11 mouse cellular contexts compared by ENCODE assay signal in the genomic region with DNA sequence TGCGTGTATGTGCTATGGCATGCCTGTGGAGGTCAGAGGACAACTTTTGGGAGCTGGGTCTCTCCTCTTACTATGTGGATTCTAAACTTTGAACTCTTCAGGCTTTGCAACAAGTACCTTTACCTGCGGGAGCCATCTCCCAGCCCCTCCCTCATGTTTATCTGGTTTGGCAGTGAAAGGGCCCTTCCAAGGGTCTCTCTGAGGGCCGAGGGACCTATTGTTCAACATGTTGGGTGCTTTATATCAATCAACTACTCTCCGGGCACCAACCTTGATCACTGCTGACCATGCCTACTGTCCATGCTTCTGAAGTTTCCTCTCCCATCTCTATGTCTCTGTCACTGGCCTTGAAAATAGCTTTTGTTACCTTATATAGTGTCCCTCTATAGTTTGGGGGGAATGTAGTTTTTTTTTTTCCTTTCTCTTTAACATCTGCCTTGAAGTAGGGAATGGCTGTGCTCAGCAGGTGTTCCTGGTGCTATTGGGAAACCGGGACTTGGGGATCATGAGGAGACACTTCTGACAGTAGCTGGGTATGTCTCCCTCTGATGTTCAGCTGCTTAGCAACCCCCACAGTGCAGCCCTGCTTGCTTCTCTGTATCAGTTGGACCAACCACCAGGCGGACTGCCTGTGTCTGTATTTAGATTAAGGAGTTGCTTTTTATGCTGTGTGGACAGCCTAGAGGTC.
A peak's percentile ranks its signal among the peaks of the same experiment; 100 is the strongest.
DNase-seq lines count a peak whose midpoint lies in the region; ATAC-seq and TF ChIP-seq lines count a peak whose summit lies in the region.
"Had no signal": no experiment of that assay in that cellular context is flagged by ENCODE, and none has a peak within 500 bp of the region (broad histone marks: within the 10 kb centered on the region; RNA-seq: fewer than 3 reads in every experiment).

No protein-coding gene starts in this region.

- no peak overlapping the region for H3K4me3 ChIP-seq in heart, postnatal 0 days (ENCODE audit: low read depth, low read length)
- no peak overlapping the region for H3K4me3 ChIP-seq in intestine, embryonic 16.5 days (ENCODE audit: low read length)
- H3K4me3 ChIP-seq in forebrain, embryonic 10.5 days = no peak overlapping the region
- H3K4me3 ChIP-seq: limb, embryonic 15.5 days had no signal

- intact Hi-C loops in heart, postnatal 36 days (cut with DNase I) = no loop called here

- H3K9me3 ChIP-seq in heart, postnatal 0 days (replicated peaks; ENCODE audit: control insufficient read depth, low read length) = no peaks in the 10 kb centered on the region
- H3K9me3 ChIP-seq in intestine, embryonic 16.5 days (ENCODE audit: control insufficient read depth, low read length) = no peaks in the 10 kb centered on the region
- no peaks in the 10 kb centered on the region for H3K9me3 ChIP-seq in forebrain, embryonic 10.5 days
- H3K9me3 ChIP-seq: limb, embryonic 15.5 days had no signal

- H3K27ac ChIP-seq in heart, postnatal 0 days (ENCODE audit: low read depth) = no peak overlapping the region
- no peak overlapping the region for H3K27ac ChIP-seq in intestine, embryonic 16.5 days (ENCODE audit: low read length)
- H3K27ac ChIP-seq in forebrain, embryonic 10.5 days = no peak overlapping the region
- H3K27ac ChIP-seq: limb, embryonic 15.5 days had no signal

- peaks cover 6% of the 10 kb centered on the region; the same call in 1 of the 2 replicates for H3K4me1 ChIP-seq in heart, postnatal 0 days (ENCODE audit: control insufficient read depth, insufficient read depth)
- H3K4me1 ChIP-seq in intestine, embryonic 16.5 days (ENCODE audit: control insufficient read depth, insufficient read depth, low read length) = peaks cover 19% of the 10 kb centered on the region
- peaks cover 43% of the 10 kb centered on the region for H3K4me1 ChIP-seq in forebrain, embryonic 10.5 days
- H3K4me1 ChIP-seq: limb, embryonic 15.5 days had no signal

- no peak for TF ChIP-seq EP300 in heart, postnatal 0 days (IDR thresholded peaks at IDR 0.05; ENCODE audit: low read depth)

- 17% methylated on average over 6 of the region's 6 CpGs for WGBS in heart, postnatal 0 days
- WGBS in intestine, embryonic 16.5 days = 18% methylated on average over 6 of the region's 6 CpGs
- 33% methylated on average over 6 of the region's 6 CpGs for WGBS in forebrain, embryonic 10.5 days

- H3K36me3 ChIP-seq in heart, postnatal 0 days (replicated peaks; ENCODE audit: control insufficient read depth, insufficient read depth, low read length) = no peaks in the 10 kb centered on the region
- no peaks in the 10 kb centered on the region for H3K36me3 ChIP-seq in intestine, embryonic 16.5 days (ENCODE audit: control insufficient read depth, insufficient read depth, low read length)
- no peaks in the 10 kb centered on the region for H3K36me3 ChIP-seq in forebrain, embryonic 10.5 days (replicated peaks)
- H3K36me3 ChIP-seq: limb, embryonic 15.5 days had no signal

- TF ChIP-seq CTCF in heart, postnatal 0 days (IDR thresholded peaks at IDR 0.05; ENCODE audit: low read depth) = no peak

- ATAC-seq in heart, postnatal 0 days (ENCODE audit: insufficient read depth, low read depth) = 0 out of 2 replicates have a peak, but pooled peaks have one; percentile 22
- ATAC-seq in intestine, embryonic 16.5 days = peak; percentile 70

- H3K27me3 ChIP-seq in heart, postnatal 0 days (ENCODE audit: control insufficient read depth, insufficient read depth, low read length) = no peaks in the 10 kb centered on the region
- H3K27me3 ChIP-seq in intestine, embryonic 16.5 days (replicated peaks; ENCODE audit: control insufficient read depth, insufficient read depth, low read length) = no peaks in the 10 kb centered on the region
- peaks cover 46% of the 10 kb centered on the region for H3K27me3 ChIP-seq in forebrain, embryonic 10.5 days (ENCODE audit: poor library complexity, severe bottlenecking)

- peak overlapping the region; percentile 5; the same call in 1 of the 2 replicates for H3K4me2 ChIP-seq in heart, postnatal 0 days (ENCODE audit: low read depth, low read length)
- no peak overlapping the region for H3K4me2 ChIP-seq in intestine, embryonic 16.5 days (ENCODE audit: low read depth, low read length)
- H3K4me2 ChIP-seq: limb, embryonic 15.5 days had no signal

- H3K9ac ChIP-seq in heart, postnatal 0 days (replicated peaks; ENCODE audit: low read depth, low read length) = no peak overlapping the region
- no peak overlapping the region for H3K9ac ChIP-seq in intestine, embryonic 16.5 days (ENCODE audit: low read depth, low read length)
- H3K9ac ChIP-seq: limb, embryonic 15.5 days had no signal

- DNase-seq in heart, postnatal 0 days (ENCODE audit: low spot score) = no peak
- DNase-seq in heart, postnatal 36 days = no peak
- peak; percentile 11 to 29 for DNase-seq in kidney, postnatal 36 days
- no peak for DNase-seq in kidney, adult 8-10 months
- peak; percentile 66 for DNase-seq in retina, embryonic 14.5 days (ENCODE audit: low spot score)
- DNase-seq in forebrain, embryonic 10.5 days (ENCODE audit: extremely low spot score, low spot score) = no peak
- DNase-seq: cerebellum, adult 2 months; lung, postnatal 36 days; right cerebral cortex, postnatal 25 days had no signal

Comparison
In these comparisons a context has a peak if more than half of its experiments do, and no peak if none do; other contexts are left out.
1. DNase-seq: peak in kidney, postnatal 36 days (2 of 2) and retina, embryonic 14.5 days (single experiment); none in heart, postnatal 0 days (single experiment), heart, postnatal 36 days (0 of 2), kidney, adult 8-10 months (0 of 2) and forebrain, embryonic 10.5 days (single experiment).